10 mouse cellular contexts compared by ENCODE assay signal in genomic region chr1:191328019-191328441, GRCm38 (mm10). TPM values are rescaled to one million over a fixed set of nuclear protein-coding genes. Genes with fewer than 3 reads are reported as not detected.
A peak's percentile ranks its signal among the peaks of the same experiment; 100 is the strongest.
DNase-seq lines count a peak whose midpoint lies in the region; ATAC-seq and TF ChIP-seq lines count a peak whose summit lies in the region.
"Had no signal": no experiment of that assay in that cellular context is flagged by ENCODE, and none has a peak within 500 bp of the region (broad histone marks: within the 10 kb centered on the region; RNA-seq: fewer than 3 reads in every experiment).

No protein-coding gene starts in this region.

- H3K4me2 ChIP-seq in forebrain, embryonic 13.5 days = peak overlapping the region; percentile 88
- H3K4me2 ChIP-seq in forebrain, embryonic 12.5 days = no peak overlapping the region
- peak overlapping the region; percentile 100 for H3K4me2 ChIP-seq in liver, embryonic 13.5 days
- 0 out of 2 replicates have a peak overlapping the region, but pooled peaks have one; percentile 88 for H3K4me2 ChIP-seq in stomach, embryonic 16.5 days (ENCODE audit: low read depth, low read length)
- H3K4me2 ChIP-seq: embryonic facial prominence, embryonic 12.5 days had no signal

- peaks cover 28% of the 10 kb centered on the region for H3K4me1 ChIP-seq in forebrain, embryonic 13.5 days
- peaks cover 29% of the 10 kb centered on the region for H3K4me1 ChIP-seq in forebrain, embryonic 12.5 days
- peaks cover 21% of the 10 kb centered on the region; the same call in 1 of the 2 replicates for H3K4me1 ChIP-seq in spleen, adult 2 months (ENCODE audit: control insufficient read depth, insufficient read depth, insufficient read length)
- peaks cover 46% of the 10 kb centered on the region for H3K4me1 ChIP-seq in liver, embryonic 13.5 days (replicated peaks)
- peaks cover 18% of the 10 kb centered on the region for H3K4me1 ChIP-seq in stomach, embryonic 16.5 days (ENCODE audit: control insufficient read depth, insufficient read depth, low read length)

- DNase-seq in spleen, adult 2 months (ENCODE audit: low read depth in 1 of 2, low spot score in 2 of 2) = no peak
- no peak for DNase-seq in spleen, postnatal 4 days (ENCODE audit: low spot score in 2 of 2)
- DNase-seq in liver, embryonic 13.5 days = no peak
- no peak for DNase-seq in spleen, postnatal 10 days (ENCODE audit: low spot score in 2 of 2)
- DNase-seq in heart, postnatal 4 days = no peak

- ATAC-seq in forebrain, embryonic 13.5 days = no peak
- ATAC-seq in forebrain, embryonic 12.5 days (ENCODE audit: low FRiP score) = no peak
- no peak for ATAC-seq in liver, embryonic 13.5 days (ENCODE audit: low read depth)
- peak; percentile 30; the same call in 1 of the 2 replicates for ATAC-seq in stomach, embryonic 16.5 days (ENCODE audit: insufficient read depth, low FRiP score)

- 0 out of 2 replicates have a peak overlapping the region, but pooled peaks have one; percentile 0 for H3K4me3 ChIP-seq in forebrain, embryonic 13.5 days
- no peak overlapping the region for H3K4me3 ChIP-seq in forebrain, embryonic 12.5 days (replicated peaks)
- peak overlapping the region; percentile 6; the same call in 1 of the 2 replicates for H3K4me3 ChIP-seq in spleen, adult 2 months (ENCODE audit: extremely low read depth, insufficient read depth, insufficient read length)
- H3K4me3 ChIP-seq in liver, embryonic 13.5 days (replicated peaks) = no peak overlapping the region
- H3K4me3 ChIP-seq in stomach, embryonic 16.5 days (replicated peaks; ENCODE audit: low read length) = no peak overlapping the region
- H3K4me3 ChIP-seq: embryonic facial prominence, embryonic 12.5 days had no signal

- H3K27me3 ChIP-seq in forebrain, embryonic 13.5 days = peaks cover 3% of the 10 kb centered on the region; the same call in 1 of the 2 replicates
- H3K27me3 ChIP-seq in forebrain, embryonic 12.5 days = no peaks in the 10 kb centered on the region
- H3K27me3 ChIP-seq in spleen, adult 2 months (ENCODE audit: control insufficient read depth, insufficient read depth, low read length) = no peaks in the 10 kb centered on the region
- no peaks in the 10 kb centered on the region for H3K27me3 ChIP-seq in liver, embryonic 13.5 days
- no peaks in the 10 kb centered on the region for H3K27me3 ChIP-seq in stomach, embryonic 16.5 days (ENCODE audit: control insufficient read depth, insufficient read depth, low read length)
- H3K27me3 ChIP-seq: CH12.LX; embryonic facial prominence, embryonic 12.5 days had no signal

- WGBS in forebrain, embryonic 13.5 days = 78% methylated on average over 8 of the region's 8 CpGs
- 84% methylated on average over 8 of the region's 8 CpGs for WGBS in forebrain, embryonic 12.5 days
- WGBS in spleen, adult 2 months = 20% methylated on average over 8 of the region's 8 CpGs
- WGBS in liver, embryonic 13.5 days (ENCODE audit: insufficient replicate concordance) = 51% methylated on average over 8 of the region's 8 CpGs
- WGBS in stomach, embryonic 16.5 days = 59% methylated on average over 8 of the region's 8 CpGs

- no peak for TF ChIP-seq CTCF in spleen, adult 2 months (IDR thresholded peaks at IDR 0.05; ENCODE audit: extremely low read depth, insufficient read depth, insufficient read length, insufficient replicate concordance)

- H3K9me3 ChIP-seq in forebrain, embryonic 13.5 days (replicated peaks) = no peaks in the 10 kb centered on the region
- H3K9me3 ChIP-seq in forebrain, embryonic 12.5 days = no peaks in the 10 kb centered on the region
- H3K9me3 ChIP-seq in liver, embryonic 13.5 days (replicated peaks) = no peaks in the 10 kb centered on the region
- no peaks in the 10 kb centered on the region for H3K9me3 ChIP-seq in stomach, embryonic 16.5 days (replicated peaks; ENCODE audit: control insufficient read depth, low read length)
- H3K9me3 ChIP-seq: embryonic facial prominence, embryonic 12.5 days had no signal

- peak overlapping the region; percentile 27; the same call in 1 of the 2 replicates for H3K9ac ChIP-seq in forebrain, embryonic 13.5 days
- no peak overlapping the region for H3K9ac ChIP-seq in forebrain, embryonic 12.5 days
- 0 out of 2 replicates have a peak overlapping the region, but pooled peaks have one; percentile 93 for H3K9ac ChIP-seq in liver, embryonic 13.5 days
- no peak overlapping the region for H3K9ac ChIP-seq in stomach, embryonic 16.5 days (ENCODE audit: low read length)
- H3K9ac ChIP-seq: embryonic facial prominence, embryonic 12.5 days had no signal

- H3K36me3 ChIP-seq in forebrain, embryonic 13.5 days (ENCODE audit: poor library complexity, severe bottlenecking) = peaks cover 28% of the 10 kb centered on the region
- peaks cover 20% of the 10 kb centered on the region for H3K36me3 ChIP-seq in forebrain, embryonic 12.5 days (replicated peaks)
- H3K36me3 ChIP-seq in spleen, adult 2 months (ENCODE audit: control insufficient read depth, insufficient read depth, low read length) = peaks cover 4% of the 10 kb centered on the region; the same call in 1 of the 2 replicates
- H3K36me3 ChIP-seq in liver, embryonic 13.5 days = 0 out of 2 replicates have a peak, but pooled peaks cover 13% of the 10 kb centered on the region
- H3K36me3 ChIP-seq in stomach, embryonic 16.5 days (ENCODE audit: control insufficient read depth, insufficient read depth, low read length) = no peaks in the 10 kb centered on the region

- no peak for TF ChIP-seq POLR2A in spleen, adult 2 months (IDR thresholded peaks at IDR 0.05; ENCODE audit: low read depth, low read length)

- no peak overlapping the region for H3K27ac ChIP-seq in forebrain, embryonic 13.5 days
- no peak overlapping the region for H3K27ac ChIP-seq in forebrain, embryonic 12.5 days
- peak overlapping the region; percentile 32; the same call in 1 of the 2 replicates for H3K27ac ChIP-seq in spleen, adult 2 months (ENCODE audit: insufficient read depth, low read length)
- no peak overlapping the region; the same call in 1 of the 2 replicates for H3K27ac ChIP-seq in liver, embryonic 13.5 days
- H3K27ac ChIP-seq in stomach, embryonic 16.5 days (ENCODE audit: low read length) = peak overlapping the region; percentile 26; the same call in 1 of the 2 replicates
- H3K27ac ChIP-seq: embryonic facial prominence, embryonic 12.5 days had no signal

RNA-seq across cellular contexts. Expression of gene Tmem206, which starts 2.3 kb away (rescaled TPM):
- polyA plus RNA-seq in forebrain, embryonic 13.5 days (2015; fragmentation: Nextera tagmentation; extraction: Ambion mirVana) = 41.3 and 43.9 TPM in 2 replicates
- polyA plus RNA-seq in forebrain, embryonic 12.5 days (2016; fragmentation: Nextera tagmentation; extraction: Ambion mirVana) = 36.8 and 39.3 TPM in 2 replicates
- polyA plus RNA-seq in spleen, adult 2 months (2012; rRNA removed) = 12.4 and 14.9 TPM in 2 replicates
- 6.8 and 10.1 TPM in 2 replicates for polyA plus RNA-seq in liver, embryonic 13.5 days (2015; fragmentation: Nextera tagmentation; extraction: Ambion mirVana)
- polyA plus RNA-seq in stomach, embryonic 16.5 days (2015; fragmentation: Nextera tagmentation; extraction: Ambion mirVana) = 18.2 and 18.3 TPM in 2 replicates
- total RNA-seq in heart, postnatal 4 days (2021) = 1 to 10 TPM; 5.6 to 6.6 TPM

RNA-seq across cellular contexts. Expression of gene Nenf, which starts 10.0 kb away (rescaled TPM):
- polyA plus RNA-seq in forebrain, embryonic 13.5 days (2015; fragmentation: Nextera tagmentation; extraction: Ambion mirVana) = 66.3 and 69.3 TPM in 2 replicates
- 50.9 and 61.3 TPM in 2 replicates for polyA plus RNA-seq in forebrain, embryonic 12.5 days (2016; fragmentation: Nextera tagmentation; extraction: Ambion mirVana)
- polyA plus RNA-seq in spleen, adult 2 months (2012; rRNA removed) = 51.4 and 59.6 TPM in 2 replicates
- 28.0 and 29.9 TPM in 2 replicates for polyA plus RNA-seq in liver, embryonic 13.5 days (2015; fragmentation: Nextera tagmentation; extraction: Ambion mirVana)
- polyA plus RNA-seq in stomach, embryonic 16.5 days (2015; fragmentation: Nextera tagmentation; extraction: Ambion mirVana) = 86.0 and 91.3 TPM in 2 replicates
- total RNA-seq in heart, postnatal 4 days (2021) = 100 to 1,000 TPM in 1 of 2 experiments, 10 to 100 TPM in 1; 97.3 to 103 TPM

Comparison
In these comparisons a context has a peak if more than half of its experiments do, and no peak if none do; other contexts are left out.
1. H3K4me3 ChIP-seq: peak in forebrain, embryonic 13.5 days (single experiment) and spleen, adult 2 months (single experiment); none in forebrain, embryonic 12.5 days (single experiment), liver, embryonic 13.5 days (single experiment) and stomach, embryonic 16.5 days (single experiment).
2. H3K9ac ChIP-seq: peak in forebrain, embryonic 13.5 days (single experiment) and liver, embryonic 13.5 days (single experiment); none in forebrain, embryonic 12.5 days (single experiment) and stomach, embryonic 16.5 days (single experiment).
3. H3K27ac ChIP-seq: peak in spleen, adult 2 months (single experiment) and stomach, embryonic 16.5 days (single experiment); none in forebrain, embryonic 13.5 days (single experiment), forebrain, embryonic 12.5 days (single experiment) and liver, embryonic 13.5 days (single experiment).